Mouse (Mus musculus) myocyte (in vitro differentiated cells): ENCODE results near the gene Mertk. TPM values are rescaled to one million over a fixed set of nuclear protein-coding genes. Genes with fewer than 3 reads are reported as not detected.
A peak's percentile ranks its signal among the peaks of the same experiment; 100 is the strongest.

Experiments used
- H3K27me3 ChIP-seq: one replicate; pipeline ENCODE4 v1.6.1; 2011; ENCODE audit not compliant: control insufficient read depth, insufficient read depth, insufficient read length
- H3K36me3 ChIP-seq: one replicate; pipeline ENCODE4 v1.6.1; 2011; ENCODE audit not compliant: control insufficient read depth, insufficient read depth
- H3K4me2 ChIP-seq: one replicate; pipeline ENCODE4 v1.6.1; 2011; ENCODE audit warnings: low read depth, control low read depth
- H3K4me3 ChIP-seq: one replicate; pipeline ENCODE4 v1.5.1; 2011; ENCODE audit warnings: mild to moderate bottlenecking, control low read depth, moderate library complexity
- H3K79me2 ChIP-seq: one replicate; pipeline ENCODE4 v1.6.1; 2011; ENCODE audit not compliant: control insufficient read depth, insufficient read depth
- H3ac ChIP-seq: one replicate; pipeline ENCODE4 v1.6.1; 2011; ENCODE audit not compliant: control insufficient read depth, insufficient read length
- CEBPB ChIP-seq: IDR thresholded peaks from 2 replicates; pipeline ENCODE4 v1.6.1; 2011; ENCODE audit warnings: mild to moderate bottlenecking, moderate library complexity; ENCODE audit not compliant: poor library complexity, insufficient read depth, severe bottlenecking
- E2F4 ChIP-seq: IDR thresholded peaks from one replicate; pipeline ENCODE4 v1.6.1; 2011; ENCODE audit warnings: mild to moderate bottlenecking, control low read depth, moderate library complexity; ENCODE audit not compliant: insufficient read depth
- MAX ChIP-seq: IDR thresholded peaks from one replicate; pipeline ENCODE4 v1.6.1; 2011; ENCODE audit warnings: low read depth, mild to moderate bottlenecking, control low read depth
- MYOD1 ChIP-seq, 3 experiments: IDR thresholded peaks; one replicate each; pipeline ENCODE4 v1.6.1; 2011; ENCODE audit warnings: control low read depth in 2 of 3, low read depth in 2 of 3, mild to moderate bottlenecking in 2 of 3, moderate library complexity in 1 of 3; ENCODE audit not compliant: insufficient read length in 2 of 3, control insufficient read depth in 1 of 3
- MYOG ChIP-seq, 3 experiments: IDR thresholded peaks; one replicate each; pipeline ENCODE4 v1.6.1; 2011; ENCODE audit warnings: control low read depth in 2 of 3, low read depth in 2 of 3, mild to moderate bottlenecking in 2 of 3; ENCODE audit not compliant: insufficient read length in 2 of 3, control insufficient read depth in 1 of 3, insufficient read depth in 1 of 3
- POLR2A ChIP-seq: IDR thresholded peaks from one replicate; pipeline ENCODE4 v1.6.1; 2011; ENCODE audit warnings: low read depth, mild to moderate bottlenecking, control low read depth, moderate library complexity; ENCODE audit not compliant: insufficient read length
- POLR2AphosphoS2 ChIP-seq: IDR thresholded peaks from one replicate; pipeline ENCODE4 v1.6.1; 2011; ENCODE audit warnings: low read depth, control low read depth; ENCODE audit not compliant: insufficient read length
- REST ChIP-seq: IDR thresholded peaks from one replicate; pipeline ENCODE4 v1.6.1; 2011; ENCODE audit warnings: mild to moderate bottlenecking, control low read depth, moderate library complexity; ENCODE audit not compliant: insufficient read depth, insufficient read length
- SRF ChIP-seq: IDR thresholded peaks from one replicate; pipeline ENCODE4 v1.6.1; 2011; ENCODE audit warnings: low read depth; ENCODE audit not compliant: control insufficient read depth, insufficient read length
- TCF12 ChIP-seq: IDR thresholded peaks from one replicate; pipeline ENCODE4 v1.6.1; 2011; ENCODE audit warnings: mild to moderate bottlenecking, control low read depth; ENCODE audit not compliant: poor library complexity, insufficient read depth, severe bottlenecking
- TCF3 ChIP-seq: IDR thresholded peaks from one replicate; pipeline ENCODE4 v1.6.1; 2011; ENCODE audit warnings: low read depth, control low read depth; ENCODE audit not compliant: insufficient read length
- USF1 ChIP-seq: IDR thresholded peaks from one replicate; pipeline ENCODE4 v1.6.1; 2011; ENCODE audit warnings: low read depth, mild to moderate bottlenecking, control low read depth, moderate library complexity
- polyA plus RNA-seq: library from polyadenylated mRNA; unstranded; fragments of >200 nt; fragmentation: generic; extraction: Trizol; gene quantifications from one replicate; pipeline ENCODE4 v1.2.1, GENCODE M21; 2012; ENCODE audit warnings: missing spikeins

The Mertk gene
- polyA plus RNA-seq, 1 experiment = 0.89 TPM

GRCm38 (mm10) chr2:128817786-128818681, 119.3 kb downstream of the Mertk start, which contains the start of gene Tmem87b:
Gene Tmem87b, plus strand, starts transcription at chr2:128818118.
- peak within 1 kb of the TSS; percentile 90 for H3K4me3 ChIP-seq
- H3K36me3 ChIP-seq = no peaks in the 10 kb centered on the region
- peaks cover 34% of the 10 kb centered on the region for H3K79me2 ChIP-seq
- peak within 1 kb of the TSS; percentile 31 for H3ac ChIP-seq
- H3K27me3 ChIP-seq = no peaks in the 10 kb centered on the region
- TF ChIP-seq CEBPB (no peak), MYOD1 (IDR thresholded peaks at IDR 0.05; ENCODE audit: control insufficient read depth in 1 of 3, insufficient read length in 2 of 3, low read depth in 2 of 3) (peak in 2 of 3 experiments; percentile 70 to 86), TCF12 (no peak), POLR2A (peak; percentile 90), POLR2AphosphoS2 (peak; percentile 85), TCF3 (peak; percentile 27), MAX (no peak), SRF (no peak), E2F4 (no peak), REST (no peak), MYOG (IDR thresholded peaks at IDR 0.05; ENCODE audit: control insufficient read depth in 1 of 3, insufficient read depth in 1 of 3, insufficient read length in 2 of 3, low read depth in 2 of 3) (peak; percentile 14 to 84 (median 69)), USF1 (no peak)
- H3K4me2 ChIP-seq = peak within 1 kb of the TSS; percentile 98

- H3ac ChIP-seq = peak overlapping the region; percentile 31
- H3K4me2 ChIP-seq = peak overlapping the region; percentile 86
- peaks cover 34% of the 10 kb centered on the region for H3K79me2 ChIP-seq
- TF ChIP-seq MAX (no peak), MYOG (IDR thresholded peaks at IDR 0.05; ENCODE audit: control insufficient read depth in 1 of 3, insufficient read depth in 1 of 3, insufficient read length in 2 of 3, low read depth in 2 of 3) (no peak), TCF3 (no peak), TCF12 (no peak), USF1 (no peak), POLR2AphosphoS2 (no peak), MYOD1 (IDR thresholded peaks at IDR 0.05; ENCODE audit: control insufficient read depth in 1 of 3, insufficient read length in 2 of 3, low read depth in 2 of 3) (no peak), CEBPB (no peak), E2F4 (no peak), SRF (no peak), REST (no peak), POLR2A (no peak)
- H3K4me3 ChIP-seq = peak overlapping the region; percentile 90
- peaks cover 1% of the 10 kb centered on the region for H3K36me3 ChIP-seq
- H3K27me3 ChIP-seq = no peaks in the 10 kb centered on the region
Measured at GRCm38 (mm10) chr2:128818956-128819643, 120.3 kb downstream of the Mertk start.

GRCm38 (mm10) chr2:128820631-128821030, 121.9 kb downstream of the Mertk start:
- Histone ChIP-seq H3K27me3 (no peaks in the 10 kb centered on the region), H3K79me2 (peaks cover 34% of the 10 kb centered on the region), H3K36me3 (peaks cover 6% of the 10 kb centered on the region), H3K4me2 (no peak overlapping the region), H3K4me3 (no peak overlapping the region), H3ac (no peak overlapping the region)
- TF ChIP-seq SRF = no peak
- TF ChIP-seq TCF12 = no peak
- TF ChIP-seq MYOD1 (IDR thresholded peaks at IDR 0.05; ENCODE audit: control insufficient read depth in 1 of 3, insufficient read length in 2 of 3, low read depth in 2 of 3) = no peak
- TF ChIP-seq REST = no peak
- TF ChIP-seq E2F4 = no peak
- TF ChIP-seq USF1 = no peak

DNA sequence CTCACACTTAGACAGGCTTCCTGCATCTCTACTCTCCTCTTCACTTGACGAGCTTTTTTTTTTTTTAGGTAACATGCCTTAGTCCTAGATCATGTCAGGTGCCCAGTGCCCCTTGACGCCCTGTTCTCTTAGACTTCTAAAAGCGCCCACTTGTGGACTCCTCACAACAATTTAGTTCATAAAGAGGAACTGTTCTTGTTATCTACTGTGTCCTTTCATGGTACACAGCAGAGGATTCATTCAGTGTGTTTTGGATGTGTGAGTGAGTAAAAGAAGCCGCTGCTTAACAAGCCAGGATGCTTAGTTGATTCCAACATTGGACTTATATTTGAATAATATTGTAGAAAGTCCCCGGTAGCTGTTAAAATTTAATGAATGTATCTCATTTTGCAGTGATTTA, 125.1 kb downstream of the Mertk start:
- TF ChIP-seq MYOD1 (IDR thresholded peaks at IDR 0.05; ENCODE audit: control insufficient read depth in 1 of 3, insufficient read length in 2 of 3, low read depth in 2 of 3) (no peak), MAX (no peak), POLR2AphosphoS2 (no peak), E2F4 (no peak), TCF12 (no peak), POLR2A (no peak), USF1 (no peak), CEBPB (no peak), MYOG (IDR thresholded peaks at IDR 0.05; ENCODE audit: control insufficient read depth in 1 of 3, insufficient read depth in 1 of 3, insufficient read length in 2 of 3, low read depth in 2 of 3) (no peak), REST (no peak), TCF3 (no peak), SRF (no peak)
- H3K27me3 ChIP-seq = no peaks in the 10 kb centered on the region
- H3K4me3 ChIP-seq = no peak overlapping the region
- H3K4me2 ChIP-seq = no peak overlapping the region
- H3ac ChIP-seq = no peak overlapping the region
- peaks cover 15% of the 10 kb centered on the region for H3K36me3 ChIP-seq
- H3K79me2 ChIP-seq = peaks cover 30% of the 10 kb centered on the region
